Mouse (Mus musculus): ENCODE measurements around the gene Olfr157.

- TF ChIP-seq CTCF (IDR thresholded peaks at IDR 0.05; ENCODE audit: borderline replicate concordance, insufficient read depth, low read depth, low read length), result no peak
- no peak for TF ChIP-seq POLR2A (IDR thresholded peaks at IDR 0.05; ENCODE audit: borderline replicate concordance, insufficient read depth, low read length)
These were observed 35.3 kb upstream of the Olfr157 start, which contains the start of gene Reck for GRCm38 (mm10) chr4:43875160-43875918.

Measured in cerebellum, adult 2 months (tissue).